Mouse (Mus musculus) stomach, embryonic 16.5 days (tissue): ENCODE data around the gene Irx4. TPM values are rescaled to one million over a fixed set of nuclear protein-coding genes. Genes with fewer than 3 reads are reported as not detected.

ENCODE experiments used
- ATAC-seq: fragments of 200-750 bp; cut with Nextera tagmentation; 2 replicates; pipeline ENCODE4 v1.8.0; 2017; ENCODE audit warnings: moderate number of reproducible peaks, moderate TSS enrichment; ENCODE audit not compliant: insufficient read depth, low FRiP score
- H3K27ac ChIP-seq: fragments of 300-500 bp; sonication (generic); 2 replicates; pipeline ENCODE4 v1.5.1; 2014; ENCODE audit warnings: low read length
- H3K27me3 ChIP-seq: fragments of 300-500 bp; sonication (generic); 2 replicates; pipeline ENCODE4 v1.6.1; 2014; ENCODE audit warnings: low read length, control low read depth, mixed read lengths; ENCODE audit not compliant: control insufficient read depth, insufficient read depth
- H3K36me3 ChIP-seq: fragments of 300-500 bp; sonication (generic); 2 replicates; pipeline ENCODE4 v1.6.1; 2014; ENCODE audit warnings: low read length; ENCODE audit not compliant: control insufficient read depth, insufficient read depth
- H3K4me1 ChIP-seq: fragments of 300-500 bp; sonication (generic); 2 replicates; pipeline ENCODE4 v1.6.1; 2014; ENCODE audit warnings: low read length, control low read depth, mixed read lengths; ENCODE audit not compliant: control insufficient read depth, insufficient read depth
- H3K4me2 ChIP-seq: fragments of 300-500 bp; sonication (generic); 2 replicates; pipeline ENCODE4 v1.6.1; 2014; ENCODE audit warnings: low read depth, low read length, mixed read lengths
- H3K4me3 ChIP-seq: fragments of 300-500 bp; sonication (generic); replicated peaks from 2 replicates; pipeline ENCODE4 v1.5.1; 2014; ENCODE audit warnings: mild to moderate bottlenecking, low read length
- H3K9ac ChIP-seq: fragments of 300-500 bp; sonication (generic); 2 replicates; pipeline ENCODE4 v1.6.1; 2014; ENCODE audit warnings: low read length
- H3K9me3 ChIP-seq: fragments of 300-500 bp; sonication (generic); replicated peaks from 2 replicates; pipeline ENCODE4 v1.6.1; 2016; ENCODE audit warnings: low read length, control low read depth; ENCODE audit not compliant: control insufficient read depth
- WGBS: fragments of 180-500 bp; shearing (Covaris S2); extraction: QIAGEN DNeasy Blood & Tissue Kit; methylation state at CpG from one replicate; pipeline ENCODE4 v1.1.7; 2014; 5-methylcytosine and 5-hydroxymethylcytosine counted together
- polyA plus RNA-seq: library from polyadenylated mRNA; unstranded; fragments of >200 nt; fragmentation: Nextera tagmentation; extraction: Ambion mirVana; gene quantifications from 2 replicates; pipeline ENCODE4 v1.2.1, GENCODE M21; 2015

The Irx4 gene
- polyA plus RNA-seq, 1 experiment from 2014 or later: 0.05 TPM

GRCm38 (mm10) chr13:73267551-73267950 lies 7.3 kb downstream of the Irx4 start:
- Histone ChIP-seq H3K36me3 (no peaks in the 10 kb centered on the region), H3K4me1 (peaks cover 20% of the 10 kb centered on the region; the same call in 1 of the 2 replicates), H3K27ac (no peak overlapping the region), H3K9ac (no peak overlapping the region), H3K4me2 (no peak overlapping the region), H3K9me3 (no peaks in the 10 kb centered on the region), H3K27me3 (peaks cover 94% of the 10 kb centered on the region), H3K4me3 (no peak overlapping the region)
- ATAC-seq: no peak
- 6% methylated on average over 10 of the region's 10 CpGs for WGBS

GRCm38 (mm10) chr13:73268702-73269101 lies 8.4 kb downstream of the Irx4 start:
- Histone ChIP-seq H3K27ac (no peak overlapping the region), H3K4me2 (no peak overlapping the region), H3K9ac (no peak overlapping the region), H3K4me3 (0 out of 2 replicates have a peak overlapping the region, but pooled peaks have one; percentile 5), H3K27me3 (peaks cover 95% of the 10 kb centered on the region), H3K4me1 (peaks cover 13% of the 10 kb centered on the region; the same call in 1 of the 2 replicates), H3K9me3 (no peaks in the 10 kb centered on the region), H3K36me3 (no peaks in the 10 kb centered on the region)
- WGBS: 2% methylated on average over 20 of the region's 20 CpGs
- peak; percentile 77 for ATAC-seq

DNA sequence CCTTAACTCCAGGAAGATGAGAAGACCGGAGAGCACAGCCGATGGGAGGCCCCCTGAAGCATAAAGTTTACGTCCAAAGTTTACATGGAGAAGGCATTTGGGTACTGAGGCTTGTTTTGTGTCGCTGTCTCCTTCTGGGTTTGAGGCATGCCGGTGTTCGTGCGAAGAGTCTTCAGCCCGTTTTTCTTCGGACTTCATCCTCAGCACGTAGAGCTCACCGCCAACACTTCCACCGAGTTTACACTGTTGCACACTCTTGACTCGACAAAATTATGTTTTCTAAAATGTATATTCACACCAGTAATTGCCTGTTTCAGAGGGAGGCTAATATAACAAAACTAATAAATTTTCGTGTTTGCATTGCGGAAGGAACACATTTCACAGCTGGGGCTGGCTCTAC lies 9.0 kb downstream of the Irx4 start:
- H3K9ac ChIP-seq: no peak overlapping the region
- ATAC-seq: no peak
- H3K9me3 ChIP-seq: no peaks in the 10 kb centered on the region
- 9% methylated on average over 15 of the region's 15 CpGs for WGBS
- H3K4me3 ChIP-seq: no peak overlapping the region
- H3K27me3 ChIP-seq: peaks cover 93% of the 10 kb centered on the region
- H3K27ac ChIP-seq: no peak overlapping the region
- H3K4me1 ChIP-seq: peaks cover 11% of the 10 kb centered on the region; the same call in 1 of the 2 replicates
- H3K4me2 ChIP-seq: no peak overlapping the region
- H3K36me3 ChIP-seq: no peaks in the 10 kb centered on the region

- Histone ChIP-seq H3K27ac (no peak overlapping the region), H3K9me3 (no peaks in the 10 kb centered on the region), H3K4me2 (no peak overlapping the region), H3K4me1 (peaks cover 11% of the 10 kb centered on the region; the same call in 1 of the 2 replicates), H3K4me3 (no peak overlapping the region), H3K9ac (no peak overlapping the region), H3K27me3 (peaks cover 90% of the 10 kb centered on the region), H3K36me3 (no peaks in the 10 kb centered on the region)
- no peak for ATAC-seq
- WGBS: 15% methylated on average over 3 of the region's 3 CpGs
Measured at GRCm38 (mm10) chr13:73269891-73270290, 9.6 kb downstream of the Irx4 start.

DNA sequence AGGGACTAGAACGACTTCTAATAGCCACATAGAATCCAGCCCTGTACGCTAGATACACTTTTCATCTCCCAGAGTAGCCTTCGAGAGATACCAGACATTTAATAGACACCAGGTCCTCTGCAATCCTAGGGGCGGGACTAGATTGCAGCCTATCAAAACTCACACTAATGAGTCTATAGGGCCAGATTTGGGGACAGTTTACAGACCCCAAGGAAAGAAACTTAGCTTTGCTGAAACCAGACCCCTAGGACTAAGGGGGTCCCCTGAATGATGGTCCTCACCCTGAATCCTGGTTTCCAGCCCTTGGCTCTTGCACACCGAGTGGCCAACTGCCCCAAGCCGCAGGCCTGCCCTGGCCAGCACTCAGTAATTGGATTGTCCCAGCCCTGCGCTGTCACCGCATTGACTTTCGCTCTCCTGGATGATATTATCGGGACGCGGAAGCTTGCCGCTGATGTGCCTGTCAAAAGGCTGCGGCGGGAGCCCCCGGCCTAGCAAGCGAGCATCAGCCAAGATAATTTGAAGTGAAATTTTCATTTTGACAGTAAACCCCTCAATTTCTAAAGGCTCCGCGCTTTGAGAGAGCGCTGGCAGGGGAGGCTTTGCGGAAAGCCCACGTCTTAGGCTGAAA lies 10.3 kb downstream of the Irx4 start:
- no peak for ATAC-seq
- Histone ChIP-seq H3K9ac (no peak overlapping the region), H3K27me3 (peaks cover 83% of the 10 kb centered on the region), H3K36me3 (no peaks in the 10 kb centered on the region), H3K4me1 (peaks cover 7% of the 10 kb centered on the region; the same call in 1 of the 2 replicates), H3K4me3 (peak overlapping the region; percentile 12; the same call in 1 of the 2 replicates), H3K27ac (no peak overlapping the region), H3K4me2 (peak overlapping the region; percentile 25), H3K9me3 (no peaks in the 10 kb centered on the region)
- 6% methylated on average over 22 of the region's 22 CpGs for WGBS

- no peaks in the 10 kb centered on the region for H3K9me3 ChIP-seq
- no peak overlapping the region for H3K9ac ChIP-seq
- peaks cover 5% of the 10 kb centered on the region; the same call in 1 of the 2 replicates for H3K4me1 ChIP-seq
- WGBS: 1% methylated on average over 53 of the region's 53 CpGs
- H3K36me3 ChIP-seq: no peaks in the 10 kb centered on the region
- no peak for ATAC-seq
- peak overlapping the region; percentile 25 for H3K4me2 ChIP-seq
- peak overlapping the region; percentile 28 for H3K4me3 ChIP-seq
- peaks cover 77% of the 10 kb centered on the region for H3K27me3 ChIP-seq
- H3K27ac ChIP-seq: no peak overlapping the region
Measured at GRCm38 (mm10) chr13:73271336-73272242, 11.3 kb downstream of the Irx4 start.

- Histone ChIP-seq H3K4me1 (peaks cover 5% of the 10 kb centered on the region; the same call in 1 of the 2 replicates), H3K27me3 (peaks cover 64% of the 10 kb centered on the region)
Measured at GRCm38 (mm10) chr13:73272794-73273282, 12.6 kb downstream of the Irx4 start.

GRCm38 (mm10) chr13:73273536-73273935 lies 13.3 kb downstream of the Irx4 start:
- Histone ChIP-seq H3K27me3 (peaks cover 57% of the 10 kb centered on the region), H3K4me1 (peaks cover 5% of the 10 kb centered on the region; the same call in 1 of the 2 replicates), H3K4me3 (no peak overlapping the region), H3K27ac (no peak overlapping the region), H3K36me3 (no peaks in the 10 kb centered on the region), H3K9ac (no peak overlapping the region), H3K4me2 (no peak overlapping the region), H3K9me3 (no peaks in the 10 kb centered on the region)
- WGBS: 18% methylated on average over 1 of the region's 1 CpGs
- ATAC-seq: no peak

More at GRCm38 (mm10) chr13:73272794-73273282, 12.6 kb downstream of the Irx4 start:
- Histone ChIP-seq H3K27ac (no peak overlapping the region), H3K36me3 (no peaks in the 10 kb centered on the region), H3K4me2 (no peak overlapping the region), H3K9me3 (no peaks in the 10 kb centered on the region), H3K9ac (no peak overlapping the region), H3K4me3 (no peak overlapping the region)
- ATAC-seq: no peak

GRCm38 (mm10) chr13:73277361-73277760 lies 17.1 kb downstream of the Irx4 start:
- Histone ChIP-seq H3K4me3 (no peak overlapping the region), H3K4me1 (no peaks in the 10 kb centered on the region), H3K36me3 (no peaks in the 10 kb centered on the region), H3K27me3 (peaks cover 20% of the 10 kb centered on the region), H3K9ac (no peak overlapping the region), H3K9me3 (no peaks in the 10 kb centered on the region), H3K27ac (no peak overlapping the region), H3K4me2 (no peak overlapping the region)
- WGBS: 73% methylated on average over 6 of the region's 6 CpGs
- no peak for ATAC-seq
